Mouse (Mus musculus) liver, embryonic 13.5 days (tissue): ENCODE results near the gene Rab9b. TPM values are rescaled to one million over a fixed set of nuclear protein-coding genes. Genes with fewer than 3 reads are reported as not detected.

Source experiments
- ATAC-seq: fragments of 200-750 bp; cut with Nextera tagmentation; 2 replicates; pipeline ENCODE4 v1.8.0; 2017; ENCODE audit warnings: low read depth, mild to moderate bottlenecking, moderate number of reproducible peaks, moderate library complexity
- DNase-seq: peaks from one replicate; pipeline ENCODE4 v3.0.0; 2022
- H3K27ac ChIP-seq: fragments of 300-500 bp; sonication (generic); 2 replicates; pipeline ENCODE4 v1.5.1; 2015; ENCODE audit warnings: moderate library complexity, mild to moderate bottlenecking, inconsistent platforms
- H3K27me3 ChIP-seq: fragments of 300-500 bp; sonication (generic); 2 replicates; pipeline ENCODE4 v1.6.1; 2015; ENCODE audit warnings: mild to moderate bottlenecking, inconsistent platforms
- H3K36me3 ChIP-seq: fragments of 300-500 bp; sonication (generic); 2 replicates; pipeline ENCODE4 v1.6.1; 2015; ENCODE audit warnings: mild to moderate bottlenecking, inconsistent platforms
- H3K4me1 ChIP-seq: fragments of 300-500 bp; sonication (generic); replicated peaks from 2 replicates; pipeline ENCODE4 v1.6.1; 2015; ENCODE audit warnings: inconsistent platforms
- H3K4me2 ChIP-seq: fragments of 300-500 bp; sonication (generic); 2 replicates; pipeline ENCODE4 v1.6.1; 2015; ENCODE audit warnings: inconsistent platforms, mild to moderate bottlenecking, moderate library complexity
- H3K4me3 ChIP-seq: fragments of 300-500 bp; sonication (generic); replicated peaks from 2 replicates; pipeline ENCODE4 v1.5.1; 2015; ENCODE audit warnings: mild to moderate bottlenecking, inconsistent platforms
- H3K9ac ChIP-seq: fragments of 300-500 bp; sonication (generic); 2 replicates; pipeline ENCODE4 v1.6.1; 2015; ENCODE audit warnings: mild to moderate bottlenecking, inconsistent platforms
- H3K9me3 ChIP-seq: fragments of 300-500 bp; sonication (generic); replicated peaks from 2 replicates; pipeline ENCODE4 v1.6.1; 2016; ENCODE audit warnings: inconsistent platforms
- WGBS: fragments of 180-500 bp; shearing (Covaris S2); methylation state at CpG from one replicate; pipeline ENCODE4 v1.1.7; 2015; ENCODE audit not compliant: insufficient replicate concordance; 5-methylcytosine and 5-hydroxymethylcytosine counted together
- polyA plus RNA-seq: library from polyadenylated mRNA; unstranded; fragments of >200 nt; fragmentation: Nextera tagmentation; extraction: Ambion mirVana; gene quantifications from 2 replicates; pipeline ENCODE4 v1.2.1, GENCODE M21; 2015

Gene Rab9b
- polyA plus RNA-seq, result not detected in 2 replicates

DNA sequence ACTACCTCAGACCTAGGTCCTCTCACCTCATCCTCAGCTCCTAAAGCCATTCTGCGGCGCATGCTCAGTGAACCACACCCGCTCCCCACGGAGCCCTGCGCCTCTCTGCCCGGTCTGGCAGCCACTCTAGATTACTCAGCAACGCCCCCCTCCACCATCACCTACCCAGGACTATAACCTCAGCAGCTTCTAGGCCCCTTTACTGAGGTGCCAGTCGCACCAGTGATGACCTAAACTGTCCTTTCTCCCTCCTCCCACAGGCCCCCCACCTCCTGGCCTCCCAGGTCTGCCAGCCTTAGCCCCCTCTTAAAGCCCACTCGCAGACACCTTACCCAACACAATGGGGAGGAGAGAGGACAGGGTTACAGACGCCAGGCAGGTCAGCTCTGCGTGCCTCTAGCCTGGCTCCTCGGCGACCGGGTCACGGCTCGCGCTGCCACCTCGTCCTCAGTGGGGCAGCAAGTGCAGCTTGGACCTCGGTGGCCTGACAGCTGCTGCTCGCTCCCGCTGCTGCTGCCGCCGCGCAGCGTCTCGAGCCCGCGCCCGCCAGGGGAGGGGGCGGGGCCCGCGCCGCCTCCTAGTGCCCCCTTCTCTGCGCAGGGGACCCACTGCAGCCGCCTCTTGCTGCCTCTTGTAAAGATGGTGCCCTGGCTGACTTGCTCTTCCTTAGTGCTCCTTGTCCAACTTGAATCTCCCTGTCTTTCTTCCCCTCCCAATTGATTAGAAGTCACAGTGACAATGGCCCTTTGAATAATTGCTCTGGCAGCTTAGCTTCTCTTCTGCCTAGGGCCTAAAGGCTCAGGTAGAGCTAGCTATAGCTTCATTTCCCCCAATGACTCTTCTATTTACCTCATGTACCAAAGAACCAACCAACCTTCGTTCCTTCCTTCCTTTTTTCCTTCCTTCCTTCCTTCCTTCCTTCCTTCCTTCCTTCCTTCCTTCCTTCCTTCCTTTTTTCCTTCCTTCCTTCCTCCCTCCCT is at the start of gene Rab9b:
Gene Rab9b (minus strand): TSS at position 695 of the 980 bp plus-strand sequence.
- 20% methylated on average over 31 of the region's 36 CpGs for whole genome bisulfite sequencing
- no peak within 1 kb of the TSS for H3K27ac ChIP-seq
- ATAC-seq (no peak), DNase-seq (no peak)
- no peaks in the 10 kb centered on the region for H3K27me3 ChIP-seq
- no peaks in the 10 kb centered on the region for H3K9me3 ChIP-seq
- H3K4me2 ChIP-seq, result peak within 1 kb of the TSS; percentile 61
- H3K4me1 ChIP-seq, result no peaks in the 10 kb centered on the region
- H3K36me3 ChIP-seq, result no peaks in the 10 kb centered on the region
- peak within 1 kb of the TSS; percentile 38 for H3K4me3 ChIP-seq
- H3K9ac ChIP-seq, result no peak within 1 kb of the TSS

DNA sequence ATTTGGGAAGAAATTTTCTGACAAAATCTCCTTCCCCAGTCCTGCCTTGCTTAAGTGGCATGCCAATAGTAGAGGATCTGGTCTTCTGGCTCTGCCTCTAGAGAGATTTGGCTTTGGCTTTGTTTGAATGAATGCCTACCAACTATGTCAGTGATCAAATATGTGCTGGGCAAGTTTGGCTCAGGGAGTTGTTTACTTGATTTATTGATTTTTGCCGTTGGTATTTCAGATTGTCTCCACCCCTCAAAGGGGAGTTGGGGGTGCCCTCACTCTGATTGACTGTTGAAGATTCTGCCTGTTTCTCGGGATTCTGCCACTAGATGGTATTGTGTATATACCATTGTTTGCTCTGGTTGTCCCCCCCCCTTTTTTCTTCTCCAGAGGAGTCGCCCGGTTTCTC is 35.8 kb upstream of the Rab9b start:
- Histone ChIP-seq H3K27me3 (no peaks in the 10 kb centered on the region), H3K4me1 (no peaks in the 10 kb centered on the region), H3K4me3 (no peak overlapping the region), H3K9me3 (no peaks in the 10 kb centered on the region), H3K4me2 (no peak overlapping the region), H3K27ac (no peak overlapping the region), H3K9ac (no peak overlapping the region), H3K36me3 (no peaks in the 10 kb centered on the region)
- 51% methylated on average over 4 of the region's 4 CpGs for whole genome bisulfite sequencing
- ATAC-seq (no peak), DNase-seq (no peak)

GRCm38 (mm10) chrX:136895757-136896156 is 27.2 kb upstream of the Rab9b start:
- Histone ChIP-seq H3K9me3 (no peaks in the 10 kb centered on the region), H3K27me3 (no peaks in the 10 kb centered on the region), H3K36me3 (no peaks in the 10 kb centered on the region), H3K27ac (no peak overlapping the region), H3K4me3 (no peak overlapping the region), H3K4me2 (no peak overlapping the region), H3K9ac (no peak overlapping the region), H3K4me1 (no peaks in the 10 kb centered on the region)
- 56% methylated on average over 2 of the region's 2 CpGs for WGBS
- DNase-seq (no peak), ATAC-seq (no peak)

DNA sequence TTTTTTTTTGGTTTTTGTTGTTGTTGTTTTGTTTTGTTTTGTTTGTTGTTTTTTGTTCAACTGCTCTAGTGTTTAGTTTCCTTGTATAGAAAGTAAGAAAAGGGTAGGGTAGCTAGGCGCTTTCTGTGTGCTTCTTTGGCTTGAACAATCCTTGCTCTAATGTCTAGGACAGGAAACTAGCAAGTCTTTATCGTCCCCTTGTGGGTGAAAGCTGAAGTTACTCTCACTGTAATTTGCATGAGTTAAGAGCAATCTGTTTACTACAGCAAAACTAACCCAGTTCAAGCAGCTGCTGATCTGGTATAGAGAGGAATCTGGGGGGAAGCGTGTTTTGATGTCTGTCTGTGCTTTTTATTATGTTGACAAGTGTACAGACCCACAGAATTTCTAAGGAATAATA is 18.3 kb downstream of the Rab9b start:
- H3K4me3 ChIP-seq, result no peak overlapping the region
- no peak for DNase-seq
- no peaks in the 10 kb centered on the region for H3K9me3 ChIP-seq
- no peak for ATAC-seq
- no peak overlapping the region for H3K9ac ChIP-seq
- H3K27me3 ChIP-seq, result no peaks in the 10 kb centered on the region
- H3K4me2 ChIP-seq, result no peak overlapping the region
- no peaks in the 10 kb centered on the region for H3K4me1 ChIP-seq
- H3K36me3 ChIP-seq, result no peaks in the 10 kb centered on the region
- 29% methylated on average over 3 of the region's 3 CpGs for WGBS
- no peak overlapping the region for H3K27ac ChIP-seq

- no peaks in the 10 kb centered on the region for H3K36me3 ChIP-seq
- H3K4me2 ChIP-seq, result no peak overlapping the region
- H3K4me1 ChIP-seq, result no peaks in the 10 kb centered on the region
- ATAC-seq, result no peak
- H3K9me3 ChIP-seq, result no peaks in the 10 kb centered on the region
- H3K9ac ChIP-seq, result no peak overlapping the region
- H3K4me3 ChIP-seq, result no peak overlapping the region
- H3K27ac ChIP-seq, result no peak overlapping the region
- no peak for DNase-seq
- H3K27me3 ChIP-seq, result no peaks in the 10 kb centered on the region
Observed at GRCm38 (mm10) chrX:136828610-136829009, 39.9 kb downstream of the Rab9b start.

- no peak overlapping the region for H3K9ac ChIP-seq
- no peak overlapping the region for H3K4me3 ChIP-seq
- H3K4me1 ChIP-seq, result no peaks in the 10 kb centered on the region
- ATAC-seq, result no peak
- H3K27me3 ChIP-seq, result no peaks in the 10 kb centered on the region
- no peak overlapping the region for H3K27ac ChIP-seq
- H3K36me3 ChIP-seq, result no peaks in the 10 kb centered on the region
- no peaks in the 10 kb centered on the region for H3K9me3 ChIP-seq
- DNase-seq, result no peak
- no peak overlapping the region for H3K4me2 ChIP-seq
- 56% methylated on average over 4 of the region's 4 CpGs for WGBS
Observed at GRCm38 (mm10) chrX:136825016-136825415, 43.5 kb downstream of the Rab9b start.

DNA sequence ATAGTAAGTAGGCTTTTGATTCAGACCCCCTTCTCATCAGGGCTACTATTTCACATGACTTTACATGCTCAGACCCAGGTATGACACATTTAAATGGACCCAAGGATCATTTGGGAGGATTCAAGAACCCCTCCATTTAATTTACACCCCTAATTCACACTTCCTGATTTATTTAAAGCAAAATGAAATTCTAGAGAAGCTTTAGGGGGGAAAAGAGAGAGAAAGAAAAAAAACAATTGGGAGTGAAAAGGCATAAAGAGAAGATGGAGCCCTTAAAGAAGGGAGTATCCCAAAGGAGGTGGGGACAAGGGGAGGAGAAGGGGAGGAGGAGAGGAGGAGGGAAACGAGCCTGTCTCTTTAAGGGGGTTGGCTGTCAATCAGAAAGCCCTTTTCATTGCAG is 46.2 kb downstream of the Rab9b start, which contains the start of gene Plp1:
Gene Plp1 (plus strand): TSS at position 301 of the 400 bp plus-strand sequence.
- Histone ChIP-seq H3K27me3 (no peaks in the 10 kb centered on the region), H3K27ac (no peak within 1 kb of the TSS), H3K4me1 (no peaks in the 10 kb centered on the region), H3K4me3 (no peak within 1 kb of the TSS), H3K9me3 (no peaks in the 10 kb centered on the region), H3K9ac (no peak within 1 kb of the TSS), H3K4me2 (no peak within 1 kb of the TSS), H3K36me3 (no peaks in the 10 kb centered on the region)
- ATAC-seq (no peak), DNase-seq (no peak)
- 43% methylated on average over 1 of the region's 1 CpGs for WGBS

DNA sequence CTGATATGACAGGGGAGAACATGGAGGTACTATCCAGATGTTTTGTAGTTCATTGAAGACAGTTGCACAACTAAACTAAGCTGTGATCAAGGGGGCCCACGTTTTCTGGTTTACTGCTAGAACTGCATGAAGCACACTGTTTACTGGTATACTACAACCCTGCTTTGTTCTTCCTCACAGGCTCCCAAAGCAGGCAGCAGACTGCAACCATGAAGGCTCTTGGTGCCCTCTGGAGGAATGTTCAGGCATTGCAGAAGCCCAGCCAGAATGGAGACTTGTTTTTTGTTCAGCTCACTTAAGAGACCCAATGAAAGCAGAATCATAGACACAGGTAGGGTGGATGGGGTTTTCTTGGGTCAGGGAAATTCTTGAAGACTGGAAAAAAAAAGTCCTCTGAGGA is 48.3 kb downstream of the Rab9b start:
- peak; percentile 12 for DNase-seq
- no peaks in the 10 kb centered on the region for H3K36me3 ChIP-seq
- no peak overlapping the region for H3K9ac ChIP-seq
- no peaks in the 10 kb centered on the region for H3K9me3 ChIP-seq
- H3K4me1 ChIP-seq, result no peaks in the 10 kb centered on the region
- no peak overlapping the region for H3K4me3 ChIP-seq
- H3K27ac ChIP-seq, result no peak overlapping the region
- no peak for ATAC-seq
- WGBS, result 7% methylated on average over 1 of the region's 1 CpGs
- H3K27me3 ChIP-seq, result no peaks in the 10 kb centered on the region
- H3K4me2 ChIP-seq, result no peak overlapping the region

GRCm38 (mm10) chrX:136819752-136820151 is 48.8 kb downstream of the Rab9b start:
- ATAC-seq (no peak), DNase-seq (no peak)
- 64% methylated on average over 6 of the region's 6 CpGs for WGBS
- H3K4me3 ChIP-seq, result no peak overlapping the region
- H3K4me1 ChIP-seq, result no peaks in the 10 kb centered on the region
- H3K9me3 ChIP-seq, result no peaks in the 10 kb centered on the region
- H3K27me3 ChIP-seq, result no peaks in the 10 kb centered on the region
- H3K27ac ChIP-seq, result no peak overlapping the region
- H3K36me3 ChIP-seq, result no peaks in the 10 kb centered on the region
- no peak overlapping the region for H3K9ac ChIP-seq
- H3K4me2 ChIP-seq, result no peak overlapping the region

Other genes with a start within 250 kb of the Rab9b start
- 1.1 and 1.3 TPM in 2 replicates for gene Tceal1, start 160.8 kb downstream of the Rab9b start, polyA plus RNA-seq
- gene Morf4l2, start 125.1 kb downstream of the Rab9b start, polyA plus RNA-seq, result 227 and 272 TPM in 2 replicates
- gene Glra4, start 88.6 kb downstream of the Rab9b start, polyA plus RNA-seq, result not detected in 2 replicates
- gene Plp1, start 46.1 kb downstream of the Rab9b start, polyA plus RNA-seq, result 0.40 and 0.59 TPM in 2 replicates
- gene H2bfm, start 58.6 kb upstream of the Rab9b start, polyA plus RNA-seq, result not detected in 2 replicates
- 6.3 and 10.6 TPM in 2 replicates for gene Tmsb15b2, start 106.7 kb upstream of the Rab9b start, polyA plus RNA-seq
- gene Tmsb15l, start 108.1 kb upstream of the Rab9b start, polyA plus RNA-seq, result 0.43 TPM in 1 of 2 replicates, not detected in the other
- gene Tmsb15b1, start 108.1 kb upstream of the Rab9b start, polyA plus RNA-seq, result 3.7 and 4.5 TPM in 2 replicates
- 0.42 and 0.44 TPM in 2 replicates for gene Zcchc18, start 124.4 kb upstream of the Rab9b start, polyA plus RNA-seq
- 2.6 and 3.6 TPM in 2 replicates for gene Slc25a53, start 169.5 kb upstream of the Rab9b start, polyA plus RNA-seq
- 1.2 and 1.5 TPM in 2 replicates for gene Fam199x, start 180.8 kb upstream of the Rab9b start, polyA plus RNA-seq